Mouse (Mus musculus): ENCODE results near the gene Arhgap45.
A peak's percentile ranks its signal among the peaks of the same experiment; 100 is the strongest.

The Arhgap45 gene

DNA sequence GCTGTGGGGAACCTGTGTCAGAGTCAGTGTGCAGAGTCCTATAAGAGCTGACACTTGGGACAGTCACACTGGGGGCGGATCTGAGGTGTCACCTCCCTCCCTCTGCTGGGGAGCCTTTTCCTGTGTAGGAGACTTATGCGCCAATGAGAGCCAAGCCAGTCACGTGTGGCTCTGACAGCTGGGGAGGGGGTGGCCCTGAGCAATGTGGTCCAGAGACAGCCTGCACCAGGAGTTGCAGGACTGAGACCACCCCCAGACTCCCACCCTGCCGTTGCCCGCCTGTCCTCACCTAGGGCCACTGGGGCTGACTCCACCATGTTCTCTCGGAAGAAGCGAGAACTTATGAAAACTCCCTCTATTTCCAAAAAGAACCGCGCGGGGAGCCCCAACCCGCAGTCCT, at the start of gene Arhgap45:
Gene Arhgap45 (plus strand): TSS at position 143 of the 400 bp plus-strand sequence.
- DNase-seq: peak; percentile 79 to 85

DNA sequence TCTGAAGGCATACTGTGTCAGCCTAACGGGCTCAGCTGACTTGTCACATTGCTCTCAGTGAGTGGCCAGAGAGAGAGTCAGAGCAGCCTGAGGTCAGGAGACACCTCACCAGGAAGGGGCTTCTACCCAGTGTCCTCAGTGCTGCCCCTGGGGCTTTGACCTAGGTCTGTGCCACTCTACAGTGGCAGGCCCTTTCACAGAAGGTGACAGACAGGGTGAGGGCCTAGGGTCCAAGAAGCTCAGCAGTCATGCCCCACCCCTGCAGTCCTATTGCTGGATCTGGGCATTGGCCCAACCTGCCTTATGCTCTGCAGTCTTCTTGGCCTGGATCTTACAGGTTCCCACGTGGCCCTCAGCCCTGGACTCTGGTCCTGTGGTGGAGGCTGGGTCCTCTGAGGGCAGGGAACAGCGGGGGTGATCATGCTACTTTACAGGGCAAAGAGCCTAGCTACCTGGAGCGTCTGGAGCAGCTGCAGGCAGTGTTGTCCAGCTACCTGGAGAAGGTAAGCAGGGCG, 49.5 kb upstream of the Arhgap45 start:
- no peak for DNase-seq

DNA sequence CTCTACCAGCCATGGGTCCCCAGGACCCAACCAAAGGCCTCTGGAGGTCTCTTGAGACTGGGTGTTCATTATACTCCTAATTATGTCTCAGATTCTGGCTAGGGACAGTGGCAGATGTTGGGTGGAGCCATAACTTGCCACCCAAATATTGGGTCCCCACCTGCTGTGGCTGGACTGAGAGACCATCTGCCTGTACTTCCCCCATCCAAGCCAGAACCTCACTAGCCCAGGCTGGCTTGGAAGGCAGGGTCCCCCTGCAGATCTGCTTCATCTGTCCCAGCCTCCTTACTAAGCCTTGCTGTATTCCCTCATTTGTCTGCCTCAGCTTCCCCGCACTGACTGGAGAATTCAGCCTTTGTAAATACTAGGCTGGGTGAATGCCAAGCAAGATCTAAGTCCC, 48.3 kb upstream of the Arhgap45 start:
- DNase-seq: no peak

DNA sequence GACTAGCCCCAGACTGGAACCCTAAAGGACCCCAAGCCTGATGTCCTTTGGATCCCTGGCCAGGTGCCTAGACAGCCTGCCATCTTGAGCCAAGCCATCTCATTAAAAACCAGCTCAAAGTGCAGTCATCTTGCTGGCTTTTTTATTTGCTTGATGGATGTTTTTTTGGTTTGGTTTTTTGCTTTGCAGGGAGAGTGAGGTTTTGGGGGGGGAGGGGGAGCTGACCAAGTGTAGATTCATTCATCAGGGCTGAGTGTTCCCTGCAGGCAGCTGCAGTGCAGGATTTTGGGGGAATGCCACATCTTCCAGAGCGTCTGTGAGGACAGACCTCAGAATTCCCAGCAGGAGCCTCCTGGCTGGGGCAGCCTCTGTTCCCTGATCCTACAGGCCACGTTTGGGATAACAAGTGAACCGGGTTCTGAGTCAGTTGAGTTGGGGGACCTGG, 47.3 kb upstream of the Arhgap45 start:
- DNase-seq: no peak

DNA sequence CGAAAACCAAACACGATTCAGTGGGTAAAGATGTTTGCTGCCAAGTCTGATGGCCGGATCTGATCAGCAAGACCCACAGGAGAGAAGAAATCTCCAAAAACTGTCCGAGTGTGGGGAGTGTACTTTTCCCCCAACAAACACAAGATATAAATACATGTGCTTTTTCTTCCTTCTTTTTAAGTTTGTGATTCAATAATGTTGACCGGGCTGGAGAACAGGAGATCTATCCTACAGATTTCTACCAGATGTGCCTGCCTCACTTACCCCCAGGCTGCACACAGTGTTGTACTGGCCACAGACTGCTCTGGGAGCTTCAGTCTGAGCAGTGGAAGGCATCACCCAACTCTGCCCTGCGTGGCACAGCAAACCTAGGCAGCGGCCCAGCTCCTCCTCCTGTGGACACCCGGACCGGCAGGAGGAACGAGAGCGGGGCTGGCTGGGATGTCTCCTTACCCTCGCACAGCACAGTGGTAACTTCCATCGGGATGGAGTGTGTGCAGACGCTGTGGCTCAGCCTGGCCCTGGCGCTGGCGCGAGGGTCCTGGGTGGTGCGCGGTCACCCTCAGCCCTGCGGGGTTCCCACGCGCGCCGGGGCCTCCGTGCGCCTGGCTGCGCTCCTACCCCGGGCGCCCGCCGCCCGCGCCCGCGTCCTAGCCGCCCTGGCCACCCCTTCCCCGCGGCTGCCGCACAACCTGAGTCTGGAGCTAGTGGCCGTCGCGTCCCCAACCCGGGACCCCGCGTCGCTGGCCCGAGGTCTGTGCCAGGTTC, 45.9 kb upstream of the Arhgap45 start, which contains the start of gene Grin3b:
Gene Grin3b (plus strand): TSS at position 301 of the 768 bp plus-strand sequence.
- no peak for DNase-seq

DNA sequence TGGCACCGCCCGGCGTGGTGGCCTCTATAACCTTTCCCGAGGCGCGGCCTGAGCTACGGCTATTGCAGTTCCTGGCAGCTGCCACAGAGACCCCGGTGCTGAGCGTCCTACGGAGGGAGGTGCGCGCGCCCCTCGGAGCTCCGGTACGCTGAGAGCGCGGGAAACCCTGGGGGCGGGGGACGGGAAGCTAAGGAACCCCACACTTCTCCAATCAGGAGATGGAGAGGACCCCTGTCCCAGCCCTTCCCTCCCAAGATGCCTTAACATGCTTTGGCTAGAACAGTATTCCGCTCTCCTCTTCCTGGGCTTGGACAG, 45.3 kb upstream of the Arhgap45 start:
- no peak for DNase-seq

DNA sequence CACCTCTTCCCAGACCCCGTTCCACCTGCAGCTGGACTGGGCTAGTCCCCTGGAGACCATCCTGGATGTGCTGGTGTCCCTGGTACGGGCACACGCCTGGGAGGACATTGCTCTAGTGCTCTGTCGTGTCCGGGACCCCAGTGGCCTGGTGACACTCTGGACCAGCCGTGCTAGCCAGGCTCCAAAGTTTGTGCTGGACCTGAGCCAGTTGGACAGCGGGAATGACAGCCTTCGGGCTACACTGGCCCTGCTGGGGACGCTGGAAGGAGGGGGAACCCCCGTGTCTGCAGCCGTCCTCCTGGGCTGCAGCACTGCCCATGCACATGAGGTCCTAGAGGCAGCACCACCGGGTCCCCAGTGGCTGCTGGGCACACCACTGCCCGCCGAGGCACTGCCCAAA, 43.6 kb upstream of the Arhgap45 start:
- no peak for DNase-seq

DNA sequence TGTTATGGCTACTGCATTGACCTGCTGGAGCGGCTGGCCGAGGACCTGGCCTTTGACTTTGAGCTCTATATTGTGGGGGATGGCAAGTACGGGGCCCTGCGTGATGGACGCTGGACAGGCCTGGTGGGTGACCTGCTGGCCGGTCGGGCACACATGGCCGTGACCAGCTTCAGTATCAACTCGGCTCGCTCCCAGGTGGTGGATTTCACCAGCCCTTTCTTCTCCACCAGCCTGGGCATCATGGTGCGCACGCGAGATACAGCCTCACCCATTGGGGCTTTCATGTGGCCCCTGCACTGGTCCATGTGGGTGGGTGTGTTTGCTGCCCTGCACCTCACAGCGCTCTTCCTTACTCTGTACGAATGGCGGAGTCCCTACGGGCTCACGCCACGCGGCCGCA, 42.4 kb upstream of the Arhgap45 start:
- no peak for DNase-seq

DNA sequence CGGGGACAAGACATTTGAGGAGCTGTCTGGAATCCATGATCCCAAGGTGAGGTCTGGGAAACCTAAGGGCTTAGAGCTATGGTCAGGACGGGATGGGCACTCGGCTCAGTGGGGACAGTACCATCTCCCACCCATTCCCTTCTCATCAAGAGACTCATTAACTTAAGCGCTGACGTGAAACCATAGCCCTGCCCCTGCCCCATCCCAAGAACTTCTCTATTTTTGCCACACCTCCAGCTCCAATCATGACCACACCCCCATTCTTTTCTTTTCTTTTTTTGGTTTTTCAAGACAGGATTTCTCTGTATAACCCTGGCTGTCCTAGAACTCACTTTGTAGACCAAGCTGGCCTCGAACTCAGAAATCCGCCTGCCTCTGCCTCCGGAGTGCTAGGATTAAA, 41.8 kb upstream of the Arhgap45 start:
- DNase-seq: no peak

DNA sequence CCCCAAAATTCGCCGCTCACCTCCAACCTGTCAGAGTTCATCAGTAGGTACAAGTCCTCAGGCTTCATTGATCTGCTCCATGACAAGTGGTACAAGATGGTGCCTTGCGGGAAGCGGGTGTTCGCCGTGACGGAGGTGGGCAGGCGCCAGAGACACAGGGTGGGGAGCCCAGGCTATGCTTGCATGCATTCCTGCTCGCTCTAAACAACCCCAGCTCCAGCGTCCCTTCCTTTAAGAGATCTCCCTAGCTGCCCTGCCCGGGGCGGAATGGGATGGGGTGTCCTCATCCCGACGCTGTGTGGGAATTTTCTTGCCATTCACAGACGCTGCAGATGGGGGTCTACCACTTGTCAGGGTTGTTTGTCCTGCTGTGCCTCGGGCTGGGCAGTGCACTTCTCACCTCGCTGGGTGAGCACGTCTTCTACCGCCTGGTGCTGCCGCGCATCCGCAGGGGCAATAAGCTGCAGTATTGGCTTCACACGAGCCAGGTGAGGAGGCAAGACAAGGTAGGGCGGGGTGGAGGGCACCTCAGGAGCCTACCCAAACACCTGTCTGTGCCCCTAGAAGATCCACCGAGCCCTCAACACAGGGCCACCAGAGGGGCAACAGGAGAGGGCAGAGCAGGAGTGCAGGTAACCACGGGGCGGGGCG, 40.3 kb upstream of the Arhgap45 start:
- no peak for DNase-seq

DNA sequence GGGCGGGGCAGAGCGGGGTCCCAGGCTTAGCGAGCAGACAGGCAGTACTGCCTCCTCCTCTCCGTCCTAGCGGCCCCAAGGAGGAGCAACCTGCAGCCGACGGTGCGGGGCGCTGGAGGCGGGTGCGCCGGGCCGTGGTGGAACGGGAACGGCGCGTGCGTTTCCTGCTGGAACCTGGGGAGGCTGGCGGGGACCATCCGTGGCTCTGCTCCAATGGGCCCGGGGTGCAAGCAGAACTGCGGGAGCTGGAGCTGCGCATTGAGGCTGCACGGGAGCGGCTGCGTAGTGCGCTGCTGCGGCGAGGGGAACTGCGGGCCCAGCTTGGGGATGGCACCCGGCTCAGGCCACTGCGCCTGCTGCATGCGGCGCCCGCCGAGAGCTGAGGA, 39.7 kb upstream of the Arhgap45 start:
- DNase-seq: no peak

DNA sequence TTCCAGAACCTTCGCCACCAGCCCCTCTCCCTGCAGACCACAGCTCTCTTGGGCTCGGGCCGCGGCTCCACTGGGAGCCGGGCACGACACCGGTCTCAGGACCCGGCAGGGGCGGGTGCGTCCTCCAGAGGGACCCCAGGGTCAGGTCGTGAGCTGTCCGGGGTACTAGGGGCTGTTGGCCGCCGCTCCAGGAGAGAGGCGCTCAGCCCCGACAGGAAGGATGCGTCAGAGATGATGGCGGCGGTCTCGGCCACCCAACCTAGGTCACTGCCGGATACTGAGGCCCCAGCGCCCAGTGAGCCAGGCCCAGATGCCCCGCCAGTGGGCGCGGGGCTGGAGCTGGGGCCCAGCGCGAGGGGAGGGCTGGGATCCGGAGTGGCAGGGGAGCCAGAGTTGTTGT, 39.1 kb upstream of the Arhgap45 start:
- DNase-seq: no peak

DNA sequence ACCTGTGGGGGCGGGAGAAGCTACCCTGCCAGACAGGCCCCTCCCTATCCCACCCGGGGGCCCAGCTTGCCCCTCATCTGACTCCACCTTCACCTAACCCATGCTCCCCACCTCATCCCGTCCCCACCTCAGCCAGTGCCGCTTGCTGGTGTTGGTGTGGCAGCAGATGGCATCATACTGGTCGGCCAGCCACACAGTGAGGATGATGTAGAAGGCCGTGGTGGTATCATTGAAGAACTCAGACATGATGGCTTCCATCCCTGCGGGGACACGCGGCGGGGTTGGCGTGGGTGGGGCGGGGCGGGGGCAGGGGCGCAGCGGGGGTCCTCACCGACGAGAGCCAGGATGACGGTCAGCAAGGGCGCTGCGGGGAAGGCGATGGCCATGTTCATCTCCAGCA, 38.4 kb upstream of the Arhgap45 start:
- no peak for DNase-seq

DNA sequence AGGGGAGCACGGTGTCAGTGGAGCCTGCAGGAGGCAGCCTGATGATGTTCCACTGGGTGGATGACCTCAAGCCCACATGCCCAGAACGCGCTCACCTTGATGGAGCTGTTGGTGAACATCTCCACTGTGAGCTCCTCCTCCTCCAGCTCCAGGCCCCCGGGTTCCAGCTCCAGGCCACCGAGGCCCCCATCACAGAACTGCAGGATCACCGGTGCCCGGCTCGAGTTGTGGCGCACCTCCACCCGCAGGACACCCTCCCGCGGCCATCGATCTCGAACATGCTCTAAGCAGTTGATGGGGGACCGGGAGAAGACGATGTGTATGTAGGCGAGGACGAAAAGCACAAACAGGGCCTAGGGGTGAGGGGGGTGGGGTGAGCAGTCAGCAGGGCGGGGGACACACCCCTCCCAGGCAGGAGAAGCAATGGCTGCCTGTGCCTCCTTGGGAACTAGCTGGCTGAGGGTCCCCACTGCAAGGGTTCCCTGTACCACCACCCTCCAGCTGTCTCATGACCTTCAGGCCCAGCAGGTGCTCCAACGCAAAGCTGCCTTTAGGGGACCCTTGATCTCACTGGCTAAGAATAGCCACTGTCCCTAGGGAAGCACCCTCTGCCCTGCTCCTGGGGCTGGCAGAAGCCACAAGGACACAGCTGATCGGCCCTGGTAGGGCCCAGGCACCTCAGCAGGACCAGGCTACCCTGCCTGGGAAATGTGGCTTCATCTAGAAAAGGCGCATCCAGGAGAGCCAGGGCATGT, 36.9 kb upstream of the Arhgap45 start:
- no peak for DNase-seq

DNA sequence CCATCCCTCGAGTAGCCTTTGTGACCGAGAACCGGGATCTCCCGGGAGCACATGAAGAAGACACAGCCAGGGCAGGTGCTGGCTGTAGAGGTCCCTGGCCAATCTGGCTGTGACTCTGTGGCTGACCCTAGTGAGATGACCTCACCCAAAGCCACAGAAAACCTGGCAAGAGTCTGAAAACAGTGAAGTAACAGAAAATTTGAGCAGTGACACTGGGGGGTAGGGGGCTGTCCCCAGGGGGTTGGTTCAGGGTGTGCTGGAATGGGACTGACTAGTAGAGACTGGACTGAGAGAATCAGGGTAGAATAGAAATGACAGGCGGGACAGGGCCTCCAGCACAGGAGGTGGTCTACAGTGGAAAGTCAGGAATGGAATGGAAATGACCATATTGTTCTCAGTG, 33.2 kb upstream of the Arhgap45 start:
- DNase-seq: peak in 1 of 2 experiments; percentile 8

DNA sequence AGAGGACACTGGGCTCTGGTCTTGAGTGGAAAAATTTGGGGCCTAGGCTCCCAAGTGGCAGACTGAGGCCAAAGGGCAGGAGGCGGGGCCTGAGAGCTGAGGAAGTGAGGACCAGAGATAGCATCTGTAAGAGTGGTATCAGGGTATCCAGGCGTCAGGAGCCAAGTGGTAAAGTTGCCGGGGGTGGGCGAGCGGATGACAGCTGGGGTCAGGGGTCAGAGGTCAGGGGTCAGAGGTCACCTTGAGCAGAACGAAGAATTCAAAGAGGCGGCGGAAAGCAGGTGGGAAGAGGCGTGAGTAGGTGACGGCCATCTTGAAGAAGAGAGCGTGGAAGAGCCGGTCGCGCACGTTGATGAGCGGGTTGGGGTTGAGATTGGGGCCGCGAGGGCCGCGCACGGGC, 32.8 kb upstream of the Arhgap45 start:
- DNase-seq: peak; percentile 79 to 81

DNA sequence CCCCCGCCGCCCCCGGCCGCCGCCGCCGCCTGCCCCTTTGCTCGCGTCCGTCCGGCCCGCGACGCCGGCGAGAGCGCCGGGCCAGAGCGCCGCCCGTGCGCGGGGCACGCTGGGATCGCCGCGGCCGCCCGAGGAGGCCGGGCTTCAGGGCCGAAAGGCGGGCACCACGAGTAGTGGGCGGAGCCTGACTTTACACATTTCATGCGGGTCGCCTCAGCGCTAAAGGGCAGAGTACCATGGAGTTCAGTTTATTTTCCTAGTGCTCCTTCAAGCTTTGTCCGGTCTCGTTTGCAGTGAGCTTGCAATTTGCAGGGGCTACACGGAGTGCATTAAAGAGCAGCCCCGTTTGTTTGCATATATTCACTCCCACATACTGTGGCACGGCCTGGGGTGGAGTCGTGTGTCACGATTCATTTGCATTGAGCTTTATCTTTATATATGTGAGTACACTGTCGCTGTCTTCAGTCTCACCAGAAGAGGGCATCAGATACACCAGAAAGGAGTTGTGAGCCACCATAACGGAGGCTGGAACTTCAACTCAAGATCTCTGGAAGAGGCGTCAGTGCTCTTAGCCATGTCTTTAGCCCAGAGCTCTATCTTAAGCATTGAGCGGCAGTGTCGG, 32.1 kb upstream of the Arhgap45 start, which contains the start of gene Tmem259:
Gene Tmem259 (minus strand): TSS at position 136 of the 622 bp plus-strand sequence.
- DNase-seq: peak; percentile 89 to 91

DNA sequence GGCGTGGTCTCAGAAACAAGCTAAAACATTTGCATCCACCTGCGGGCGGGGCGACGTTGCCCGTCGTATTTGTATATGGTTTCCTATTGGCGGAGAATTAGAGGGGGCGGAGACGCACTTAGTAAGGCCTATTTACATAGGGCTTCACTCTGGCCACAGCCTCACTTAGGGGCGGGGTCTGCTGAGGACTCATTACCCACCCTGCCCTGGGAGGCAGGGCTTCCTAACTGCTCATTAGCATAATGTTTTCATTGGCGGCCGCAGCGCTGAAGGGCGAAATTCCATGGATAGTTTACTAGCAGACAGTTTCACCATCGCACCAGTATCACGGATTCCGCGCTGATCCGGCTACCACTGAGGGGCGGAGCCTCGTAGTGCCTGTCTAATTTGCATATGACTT, 31.6 kb upstream of the Arhgap45 start:
- peak; percentile 94 to 96 for DNase-seq

DNA sequence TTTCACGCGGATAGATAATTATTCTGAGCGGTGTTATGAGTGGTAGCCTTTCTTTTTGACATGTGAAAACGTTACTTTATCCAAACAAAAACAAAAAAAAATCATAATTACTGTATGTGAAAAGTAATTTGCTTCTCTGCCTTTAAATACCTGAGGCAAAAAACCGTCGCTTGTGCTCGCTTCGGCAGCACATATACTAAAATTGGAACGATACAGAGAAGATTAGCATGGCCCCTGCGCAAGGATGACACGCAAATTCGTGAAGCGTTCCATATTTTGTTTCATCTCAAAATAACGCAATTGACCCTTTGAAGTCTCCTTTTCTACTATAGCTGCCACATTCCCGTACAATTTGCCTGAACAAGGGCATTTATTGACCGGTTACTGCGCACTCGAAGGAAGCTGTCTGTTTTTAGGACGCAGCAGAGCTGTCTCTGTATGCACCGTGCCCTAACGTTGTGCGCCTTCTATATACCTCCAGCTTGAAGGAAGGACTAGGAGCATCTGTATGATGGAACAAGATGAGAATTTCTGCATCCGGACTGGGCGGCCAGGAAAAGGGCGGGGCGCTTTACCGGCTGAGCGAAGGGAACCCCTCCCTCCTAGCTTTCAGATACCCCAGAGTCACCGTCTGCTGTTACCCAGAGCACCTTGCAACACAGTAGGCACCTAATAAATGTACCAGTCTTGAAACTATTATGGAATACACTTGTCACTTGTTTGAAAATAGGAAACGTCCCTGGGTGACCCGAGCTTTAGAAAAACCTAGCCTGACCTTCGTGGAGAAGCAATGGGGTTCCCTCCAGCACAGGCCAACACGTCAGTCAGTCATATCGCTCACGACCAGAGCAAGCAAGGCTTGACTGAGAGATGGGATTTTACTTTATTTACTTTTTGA, 30.9 kb upstream of the Arhgap45 start:
- peak; percentile 72 to 76 for DNase-seq

DNA sequence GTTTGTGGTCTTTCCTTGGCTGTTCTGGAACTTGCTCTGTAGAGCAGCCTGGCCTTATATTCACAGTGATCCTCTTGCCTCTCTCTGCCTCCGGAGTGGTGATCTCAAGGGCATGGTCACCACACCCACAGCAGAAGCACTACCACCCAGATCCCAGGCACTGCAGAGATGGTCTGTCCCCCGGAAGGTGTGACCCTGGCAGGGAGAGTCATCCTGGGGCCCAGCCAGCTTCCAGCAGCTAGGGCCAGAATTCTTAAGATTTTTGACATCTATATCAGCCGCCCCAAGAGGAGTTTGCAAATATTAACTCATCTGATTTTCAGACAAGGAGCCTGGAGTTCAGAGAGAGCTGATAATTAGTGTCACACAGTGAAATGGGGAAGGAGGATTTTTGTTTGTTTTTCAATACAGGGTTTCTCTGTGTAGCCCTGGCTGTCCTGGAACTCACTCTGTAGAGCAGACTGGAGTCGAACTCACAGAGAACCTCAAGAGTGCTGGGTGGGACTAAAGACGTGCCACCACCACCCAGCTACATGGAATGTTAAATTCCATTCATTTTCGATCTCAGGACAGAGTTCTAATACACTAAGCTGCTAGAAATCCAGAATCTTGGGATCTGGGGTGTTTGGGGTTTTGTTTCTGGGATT, 30.1 kb upstream of the Arhgap45 start:
- peak; percentile 40 to 47 for DNase-seq

DNA sequence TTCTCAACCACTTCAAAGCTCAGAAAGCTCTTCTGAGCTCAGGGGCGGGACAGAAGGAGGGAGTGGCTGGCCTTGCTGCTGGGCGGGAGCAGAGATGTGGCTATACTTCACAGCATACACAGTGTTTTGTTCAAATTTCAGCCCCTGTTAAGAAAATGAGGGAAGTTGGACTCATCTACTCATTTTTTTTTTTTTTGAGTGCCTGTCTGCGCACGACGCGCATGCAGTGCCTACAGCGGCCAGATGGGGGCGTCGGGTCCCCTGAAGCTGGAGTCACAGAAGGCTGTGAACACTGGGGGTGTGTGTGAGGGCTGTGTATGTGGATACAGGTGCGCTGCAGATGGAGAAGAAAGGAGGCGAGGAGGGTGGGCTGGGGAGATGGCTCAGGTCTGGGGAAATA, 29.5 kb upstream of the Arhgap45 start:
- DNase-seq: peak; percentile 98 to 99

All from B cell, adult 2 months (primary cell).